Mouse (Mus musculus) stomach, embryonic 16.5 days (tissue): ENCODE measurements around the gene Fsd1l. TPM values are rescaled to one million over a fixed set of nuclear protein-coding genes. Genes with fewer than 3 reads are reported as not detected.

Experiments
- ATAC-seq: fragments of 200-750 bp; cut with Nextera tagmentation; 2 replicates; pipeline ENCODE4 v1.8.0; 2017; ENCODE audit warnings: moderate number of reproducible peaks, moderate TSS enrichment; ENCODE audit not compliant: insufficient read depth, low FRiP score
- H3K27ac ChIP-seq: fragments of 300-500 bp; sonication (generic); 2 replicates; pipeline ENCODE4 v1.5.1; 2014; ENCODE audit warnings: low read length
- H3K27me3 ChIP-seq: fragments of 300-500 bp; sonication (generic); 2 replicates; pipeline ENCODE4 v1.6.1; 2014; ENCODE audit warnings: low read length, control low read depth, mixed read lengths; ENCODE audit not compliant: control insufficient read depth, insufficient read depth
- H3K36me3 ChIP-seq: fragments of 300-500 bp; sonication (generic); 2 replicates; pipeline ENCODE4 v1.6.1; 2014; ENCODE audit warnings: low read length; ENCODE audit not compliant: control insufficient read depth, insufficient read depth
- H3K4me1 ChIP-seq: fragments of 300-500 bp; sonication (generic); 2 replicates; pipeline ENCODE4 v1.6.1; 2014; ENCODE audit warnings: low read length, control low read depth, mixed read lengths; ENCODE audit not compliant: control insufficient read depth, insufficient read depth
- H3K4me2 ChIP-seq: fragments of 300-500 bp; sonication (generic); 2 replicates; pipeline ENCODE4 v1.6.1; 2014; ENCODE audit warnings: low read depth, low read length, mixed read lengths
- H3K4me3 ChIP-seq: fragments of 300-500 bp; sonication (generic); replicated peaks from 2 replicates; pipeline ENCODE4 v1.5.1; 2014; ENCODE audit warnings: mild to moderate bottlenecking, low read length
- H3K9ac ChIP-seq: fragments of 300-500 bp; sonication (generic); 2 replicates; pipeline ENCODE4 v1.6.1; 2014; ENCODE audit warnings: low read length
- H3K9me3 ChIP-seq: fragments of 300-500 bp; sonication (generic); replicated peaks from 2 replicates; pipeline ENCODE4 v1.6.1; 2016; ENCODE audit warnings: low read length, control low read depth; ENCODE audit not compliant: control insufficient read depth
- WGBS: fragments of 180-500 bp; shearing (Covaris S2); extraction: QIAGEN DNeasy Blood & Tissue Kit; methylation state at CpG from one replicate; pipeline ENCODE4 v1.1.7; 2014; 5-methylcytosine and 5-hydroxymethylcytosine counted together
- polyA plus RNA-seq: library from polyadenylated mRNA; unstranded; fragments of >200 nt; fragmentation: Nextera tagmentation; extraction: Ambion mirVana; gene quantifications from 2 replicates; pipeline ENCODE4 v1.2.1, GENCODE M21; 2015

The Fsd1l gene
- polyA plus RNA-seq, 1 experiment from 2014 or later, result 9.8 TPM

DNA sequence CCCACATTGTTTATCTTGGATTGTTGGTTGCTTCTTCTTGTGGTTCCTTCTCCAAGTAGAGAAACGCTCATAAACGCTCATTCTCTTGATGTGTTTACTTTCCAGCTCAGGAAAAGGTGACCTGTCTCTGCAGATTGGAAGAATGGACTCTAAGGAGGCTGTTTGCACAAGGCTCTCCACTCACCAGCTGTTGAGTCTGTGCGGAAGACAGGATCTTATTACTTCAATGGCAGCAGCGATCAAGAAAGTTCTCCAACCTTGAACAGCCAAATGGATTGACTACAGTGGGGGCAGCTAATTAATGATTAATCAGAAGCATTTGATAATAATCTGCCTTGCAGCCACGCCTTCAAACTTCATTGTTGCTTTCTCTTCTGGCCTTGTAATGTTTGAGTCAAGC, 9.8 kb upstream of the Fsd1l start:
- no peak overlapping the region for H3K27ac ChIP-seq
- no peak overlapping the region for H3K4me2 ChIP-seq

DNA sequence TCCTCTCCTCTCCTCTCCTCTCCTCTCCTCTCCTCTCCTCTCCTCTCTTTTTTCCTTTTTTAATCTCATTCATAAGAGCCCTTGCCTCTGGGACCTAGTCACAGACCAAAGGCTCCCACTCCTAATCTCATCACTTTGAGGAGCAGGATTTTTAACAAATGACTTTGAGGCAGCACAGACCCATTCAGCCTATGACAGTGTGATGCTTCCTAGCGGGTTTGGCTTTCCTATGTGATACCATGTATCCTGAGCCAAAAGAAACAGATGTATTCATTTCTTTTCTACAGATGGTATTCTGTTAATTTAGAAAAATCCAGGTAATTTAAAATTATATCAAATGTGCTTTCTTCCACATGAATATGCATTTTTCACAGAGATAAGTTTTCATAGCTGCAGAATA, 7.6 kb upstream of the Fsd1l start:
- H3K27me3 ChIP-seq, result no peaks in the 10 kb centered on the region
- no peak overlapping the region for H3K4me2 ChIP-seq
- no peak for ATAC-seq
- no peaks in the 10 kb centered on the region for H3K9me3 ChIP-seq
- H3K4me3 ChIP-seq, result no peak overlapping the region
- H3K27ac ChIP-seq, result no peak overlapping the region
- H3K4me1 ChIP-seq, result no peaks in the 10 kb centered on the region
- 88% methylated on average over 1 of the region's 1 CpGs for WGBS
- H3K9ac ChIP-seq, result no peak overlapping the region
- no peaks in the 10 kb centered on the region for H3K36me3 ChIP-seq

More for the DNA sequence above, 9.8 kb upstream of the Fsd1l start:
- 28% methylated on average over 5 of the region's 5 CpGs for WGBS
- peak; percentile 64; the same call in 1 of the 2 replicates for ATAC-seq
- H3K9me3 ChIP-seq, result no peaks in the 10 kb centered on the region
- no peaks in the 10 kb centered on the region for H3K27me3 ChIP-seq
- no peak overlapping the region for H3K4me3 ChIP-seq
- H3K4me1 ChIP-seq, result no peaks in the 10 kb centered on the region
- no peaks in the 10 kb centered on the region for H3K36me3 ChIP-seq
- H3K9ac ChIP-seq, result no peak overlapping the region

DNA sequence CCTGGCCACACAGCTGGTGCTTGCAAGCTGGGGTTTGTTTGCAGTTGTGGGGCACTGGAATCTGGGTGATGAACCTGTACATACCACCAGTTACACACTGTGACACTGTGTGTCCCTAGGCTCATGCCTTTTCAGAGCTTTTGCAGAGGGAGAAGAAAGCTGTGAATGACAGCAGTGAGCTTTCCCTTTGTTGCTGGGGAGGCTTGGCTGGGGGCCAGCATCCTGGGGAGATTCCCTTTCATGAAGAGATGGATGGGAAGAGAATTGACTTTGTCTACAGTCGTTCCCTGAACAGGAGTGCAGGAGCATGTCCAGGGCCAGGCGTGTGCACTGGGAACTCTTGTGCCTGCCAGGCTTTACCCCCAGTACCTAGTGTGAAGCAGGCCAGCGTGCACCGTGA, 6.5 kb upstream of the Fsd1l start:
- H3K9me3 ChIP-seq, result no peaks in the 10 kb centered on the region
- 0 out of 2 replicates have a peak, but pooled peaks cover 5% of the 10 kb centered on the region for H3K4me1 ChIP-seq
- no peak overlapping the region for H3K9ac ChIP-seq
- no peak overlapping the region for H3K4me2 ChIP-seq
- H3K36me3 ChIP-seq, result no peaks in the 10 kb centered on the region
- WGBS, result 45% methylated on average over 4 of the region's 4 CpGs
- H3K27ac ChIP-seq, result no peak overlapping the region
- ATAC-seq, result no peak
- H3K4me3 ChIP-seq, result no peak overlapping the region
- H3K27me3 ChIP-seq, result no peaks in the 10 kb centered on the region

DNA sequence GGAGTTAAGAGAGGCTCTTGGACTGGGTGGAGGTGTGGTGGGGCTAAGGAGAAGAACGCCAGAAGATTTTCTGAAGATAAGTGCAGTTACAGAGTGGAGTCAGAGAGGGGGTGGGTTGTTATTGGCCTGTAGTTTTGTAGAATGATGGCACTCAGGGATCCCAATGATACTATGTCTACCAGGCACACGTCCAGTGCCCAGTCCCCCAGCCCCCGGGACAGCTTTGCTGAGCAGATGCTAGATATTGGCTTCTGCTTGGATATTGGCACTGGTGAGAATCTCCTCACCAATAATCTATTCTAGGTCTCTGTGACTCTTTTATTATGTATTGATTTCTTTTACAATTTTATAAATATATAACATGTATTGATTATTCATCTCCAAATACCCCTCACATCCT, 6.0 kb upstream of the Fsd1l start:
- Histone ChIP-seq H3K27me3 (no peaks in the 10 kb centered on the region), H3K4me1 (0 out of 2 replicates have a peak, but pooled peaks cover 5% of the 10 kb centered on the region), H3K9me3 (no peaks in the 10 kb centered on the region), H3K9ac (no peak overlapping the region), H3K27ac (no peak overlapping the region), H3K36me3 (no peaks in the 10 kb centered on the region), H3K4me3 (no peak overlapping the region), H3K4me2 (no peak overlapping the region)
- no peak for ATAC-seq
- WGBS, result 84% methylated on average over 3 of the region's 3 CpGs

DNA sequence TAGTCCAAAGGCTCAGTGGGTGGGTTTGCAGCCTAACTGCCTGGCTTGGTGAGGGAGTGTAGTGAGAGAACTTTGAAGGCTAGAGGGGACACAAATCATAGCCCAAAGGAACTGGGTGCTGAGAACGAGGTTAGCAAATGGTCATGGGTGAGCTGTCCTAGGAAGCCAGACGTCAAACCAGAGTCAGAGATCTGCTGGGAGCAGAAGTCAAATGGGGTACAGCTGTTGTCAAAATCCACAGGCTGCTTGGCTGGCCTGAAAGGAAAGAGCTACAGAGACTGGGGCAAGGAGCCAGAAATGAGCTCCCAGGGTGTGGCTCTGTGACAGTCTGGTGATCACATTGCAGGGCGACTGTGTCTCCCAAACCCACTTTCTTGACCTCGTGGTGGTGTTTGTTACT, 2.3 kb upstream of the Fsd1l start:
- Histone ChIP-seq H3K9me3 (no peaks in the 10 kb centered on the region), H3K27ac (no peak overlapping the region), H3K27me3 (no peaks in the 10 kb centered on the region), H3K9ac (no peak overlapping the region), H3K4me3 (no peak overlapping the region), H3K4me1 (0 out of 2 replicates have a peak, but pooled peaks cover 5% of the 10 kb centered on the region), H3K36me3 (no peaks in the 10 kb centered on the region), H3K4me2 (no peak overlapping the region)
- 47% methylated on average over 4 of the region's 4 CpGs for WGBS
- ATAC-seq, result no peak

DNA sequence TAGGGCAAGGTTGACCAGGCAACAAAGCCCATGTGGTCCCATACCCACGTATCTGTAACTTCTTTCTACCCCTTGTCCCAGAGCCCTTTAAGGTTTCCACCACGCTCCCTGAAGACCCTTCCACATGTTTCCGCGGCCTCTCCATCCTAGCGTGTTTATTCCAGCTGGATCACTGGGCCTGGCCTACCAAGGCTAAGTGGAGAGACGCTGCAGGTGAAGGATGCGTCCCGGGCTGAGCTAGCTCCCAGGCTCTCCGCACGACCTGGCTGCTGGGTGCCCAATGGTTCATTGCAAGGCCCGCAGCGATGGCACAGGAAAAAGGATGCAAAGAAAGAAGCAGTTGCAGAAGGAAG, 332 bp upstream of the Fsd1l start:
- H3K27me3 ChIP-seq, result no peaks in the 10 kb centered on the region
- peak overlapping the region; percentile 61 for H3K4me2 ChIP-seq
- H3K9me3 ChIP-seq, result no peaks in the 10 kb centered on the region
- peak overlapping the region; percentile 87 for H3K9ac ChIP-seq
- no peaks in the 10 kb centered on the region for H3K36me3 ChIP-seq
- 0 out of 2 replicates have a peak, but pooled peaks cover 5% of the 10 kb centered on the region for H3K4me1 ChIP-seq
- 8% methylated on average over 12 of the region's 12 CpGs for WGBS
- peak overlapping the region; percentile 80 for H3K4me3 ChIP-seq
- no peak; the same call in 1 of the 2 replicates for ATAC-seq
- H3K27ac ChIP-seq, result peak overlapping the region; percentile 32; the same call in 1 of the 2 replicates

DNA sequence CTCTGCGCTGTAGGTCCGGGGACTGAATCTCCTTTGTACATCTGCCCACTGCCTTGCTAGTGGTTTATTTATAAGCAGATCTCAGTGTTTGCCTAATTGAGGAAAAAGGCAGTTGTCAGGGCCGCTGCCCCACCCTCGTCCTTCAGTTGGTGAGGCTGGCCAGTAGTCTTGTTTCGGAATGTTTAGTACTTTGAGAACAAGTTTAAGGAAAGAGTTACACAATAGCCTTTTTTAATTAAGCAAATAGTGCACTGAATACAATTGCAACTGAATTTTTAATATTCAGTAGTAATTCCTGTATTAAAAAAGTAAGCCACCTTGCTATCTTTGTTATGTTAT, 709 bp downstream of the Fsd1l start:
- H3K4me3 ChIP-seq, result peak overlapping the region; percentile 80
- H3K9ac ChIP-seq, result peak overlapping the region; percentile 87
- no peaks in the 10 kb centered on the region for H3K36me3 ChIP-seq
- H3K4me2 ChIP-seq, result peak overlapping the region; percentile 61
- 3% methylated on average over 5 of the region's 5 CpGs for WGBS
- H3K9me3 ChIP-seq, result no peaks in the 10 kb centered on the region
- 0 out of 2 replicates have a peak overlapping the region, but pooled peaks have one; percentile 47 for H3K27ac ChIP-seq
- 0 out of 2 replicates have a peak, but pooled peaks cover 5% of the 10 kb centered on the region for H3K4me1 ChIP-seq
- H3K27me3 ChIP-seq, result no peaks in the 10 kb centered on the region
- ATAC-seq, result no peak

DNA sequence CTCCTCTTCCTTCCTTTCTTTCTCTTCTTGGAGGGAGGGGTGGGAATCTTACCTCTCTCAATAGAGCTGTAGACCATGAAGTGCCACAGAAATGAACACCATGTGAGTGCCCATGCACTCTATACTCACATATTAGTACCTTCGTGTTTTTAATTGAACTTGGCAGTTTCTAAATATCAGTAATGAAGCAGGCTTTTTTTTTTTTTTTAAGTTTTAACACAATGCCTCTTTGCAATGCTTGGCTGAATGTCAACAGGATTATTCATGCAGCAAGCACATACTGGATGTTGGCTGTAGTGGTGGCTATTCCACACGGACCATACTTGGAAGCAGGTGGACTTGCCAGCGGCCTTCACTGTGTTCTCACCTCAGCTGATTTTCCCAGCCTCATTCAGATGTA, 4.1 kb downstream of the Fsd1l start:
- Histone ChIP-seq H3K4me1 (peaks cover 7% of the 10 kb centered on the region; the same call in 1 of the 2 replicates), H3K27ac (no peak overlapping the region), H3K4me2 (no peak overlapping the region), H3K27me3 (no peaks in the 10 kb centered on the region), H3K4me3 (no peak overlapping the region), H3K36me3 (no peaks in the 10 kb centered on the region), H3K9ac (no peak overlapping the region), H3K9me3 (no peaks in the 10 kb centered on the region)
- no peak for ATAC-seq
- 85% methylated on average over 3 of the region's 3 CpGs for WGBS

DNA sequence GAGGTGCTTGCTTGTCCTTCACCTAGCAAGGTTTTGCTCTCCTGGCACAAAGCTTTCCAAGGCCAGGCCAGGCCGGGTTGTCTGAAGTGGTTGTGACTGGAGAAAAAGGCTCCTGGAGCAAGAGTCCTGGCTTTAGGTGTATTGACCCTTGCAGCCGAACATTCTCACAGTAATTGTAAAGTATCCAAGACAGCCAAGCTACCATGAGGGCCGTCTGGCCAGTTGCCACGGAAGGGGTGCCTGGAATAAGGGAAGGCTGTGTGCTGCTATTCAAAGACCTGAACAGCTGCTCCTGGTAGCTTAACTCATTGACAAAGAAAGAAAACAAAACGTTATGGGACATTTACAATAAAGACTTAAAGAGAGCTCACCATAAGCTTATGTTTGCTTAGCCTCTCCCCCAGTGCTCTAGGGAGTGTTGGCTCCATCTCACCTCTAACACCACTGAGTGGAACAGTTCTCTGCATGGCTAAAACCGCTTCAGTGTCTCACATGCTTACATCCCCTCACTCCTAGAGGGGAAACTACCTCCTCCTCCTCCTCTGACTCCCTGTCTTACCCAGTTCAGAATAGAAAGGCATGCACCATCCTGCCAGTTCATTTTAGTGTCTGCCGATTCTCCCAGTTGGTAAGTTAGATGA, 6.1 kb downstream of the Fsd1l start:
- no peak overlapping the region for H3K4me2 ChIP-seq
- no peak overlapping the region for H3K9ac ChIP-seq
- H3K9me3 ChIP-seq, result peaks cover 6% of the 10 kb centered on the region; the same call in 1 of the 2 replicates
- ATAC-seq, result no peak; the same call in 1 of the 2 replicates
- H3K36me3 ChIP-seq, result 0 out of 2 replicates have a peak, but pooled peaks cover 3% of the 10 kb centered on the region
- no peaks in the 10 kb centered on the region for H3K27me3 ChIP-seq
- WGBS, result 44% methylated on average over 7 of the region's 7 CpGs
- H3K4me3 ChIP-seq, result no peak overlapping the region
- peaks cover 7% of the 10 kb centered on the region; the same call in 1 of the 2 replicates for H3K4me1 ChIP-seq
- no peak overlapping the region for H3K27ac ChIP-seq
